Mouse (Mus musculus) neural tube, embryonic 12.5 days (tissue): ENCODE data around the gene Ncapg2. TPM values are rescaled to one million over a fixed set of nuclear protein-coding genes. Genes with fewer than 3 reads are reported as not detected.
A peak's percentile ranks its signal among the peaks of the same experiment; 100 is the strongest.

Source experiments
- ATAC-seq: fragments of 200-750 bp; cut with Nextera tagmentation; 2 replicates; pipeline ENCODE4 v1.8.0; 2017; ENCODE audit warnings: low read depth, mild to moderate bottlenecking, moderate TSS enrichment, moderate library complexity; ENCODE audit not compliant: low FRiP score
- H3K27ac ChIP-seq: fragments of 300-500 bp; sonication (generic); 2 replicates; pipeline ENCODE4 v1.5.1; 2016
- H3K27me3 ChIP-seq: fragments of 300-500 bp; sonication (generic); replicated peaks from 2 replicates; pipeline ENCODE4 v1.6.1; 2016; ENCODE audit warnings: mild to moderate bottlenecking
- H3K36me3 ChIP-seq: fragments of 300-500 bp; sonication (generic); 2 replicates; pipeline ENCODE4 v1.6.1; 2016; ENCODE audit warnings: mild to moderate bottlenecking
- H3K4me1 ChIP-seq: fragments of 300-500 bp; sonication (generic); 2 replicates; pipeline ENCODE4 v1.6.1; 2016
- H3K4me2 ChIP-seq: fragments of 300-500 bp; sonication (generic); replicated peaks from 2 replicates; pipeline ENCODE4 v1.6.1; 2016; ENCODE audit warnings: mild to moderate bottlenecking
- H3K4me3 ChIP-seq: fragments of 300-500 bp; sonication (generic); 2 replicates; pipeline ENCODE4 v1.5.1; 2016
- H3K9ac ChIP-seq: fragments of 300-500 bp; sonication (generic); 2 replicates; pipeline ENCODE4 v1.6.1; 2016; ENCODE audit warnings: mild to moderate bottlenecking
- H3K9me3 ChIP-seq: fragments of 300-500 bp; sonication (generic); 2 replicates; pipeline ENCODE4 v1.6.1; 2016; ENCODE audit warnings: mild to moderate bottlenecking
- WGBS: fragments of 180-500 bp; shearing (Covaris S2); methylation state at CpG from one replicate; pipeline ENCODE4 v1.1.7; 2016; 5-methylcytosine and 5-hydroxymethylcytosine counted together
- polyA plus RNA-seq: library from polyadenylated mRNA; unstranded; fragments of >200 nt; fragmentation: Nextera tagmentation; extraction: Ambion mirVana; gene quantifications from 2 replicates; pipeline ENCODE4 v1.2.1, GENCODE M21; 2016

The Ncapg2 gene
- polyA plus RNA-seq, 1 experiment from 2014 or later, result 28.7 TPM

DNA sequence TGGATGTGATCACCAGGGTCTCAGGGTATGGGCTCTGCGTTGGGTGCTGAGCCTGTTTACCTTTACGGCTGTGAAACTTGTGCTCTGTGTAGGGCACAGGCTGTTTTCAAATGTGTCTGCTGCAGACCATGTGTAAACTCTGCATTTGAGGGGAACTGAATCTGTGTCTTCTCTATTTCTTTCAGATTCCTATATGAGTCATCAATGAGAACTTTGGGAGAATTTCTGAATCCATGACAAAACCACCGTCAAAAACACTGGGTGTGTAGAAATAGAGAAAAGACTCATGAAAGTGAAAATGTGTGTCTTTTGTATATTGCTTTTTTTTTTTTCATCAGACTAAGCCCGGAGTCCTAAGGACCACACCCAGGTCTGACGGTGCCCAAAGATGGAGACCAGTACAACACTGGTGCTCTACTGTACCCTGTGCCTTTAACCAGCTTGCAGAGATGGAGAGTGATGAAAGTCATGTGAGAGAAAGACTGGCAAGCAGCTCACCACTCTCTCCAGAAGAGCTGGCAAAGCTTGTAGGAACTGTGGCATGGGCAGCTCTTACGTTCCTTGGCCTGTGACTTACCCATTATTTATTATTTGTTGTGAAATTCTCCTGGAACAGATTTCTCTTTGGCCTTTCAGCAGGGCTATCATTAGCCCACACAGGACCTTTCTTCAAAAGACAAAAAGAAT lies 55.3 kb downstream of the Ncapg2 start:
- no peaks in the 10 kb centered on the region for H3K27me3 ChIP-seq
- H3K9me3 ChIP-seq, result no peaks in the 10 kb centered on the region
- no peak overlapping the region for H3K27ac ChIP-seq
- no peak overlapping the region for H3K4me3 ChIP-seq
- no peak overlapping the region for H3K9ac ChIP-seq
- ATAC-seq, result no peak
- H3K4me1 ChIP-seq, result no peaks in the 10 kb centered on the region
- WGBS, result 96% methylated on average over 6 of the region's 6 CpGs
- H3K36me3 ChIP-seq, result peaks cover 6% of the 10 kb centered on the region; the same call in 1 of the 2 replicates
- no peak overlapping the region for H3K4me2 ChIP-seq

DNA sequence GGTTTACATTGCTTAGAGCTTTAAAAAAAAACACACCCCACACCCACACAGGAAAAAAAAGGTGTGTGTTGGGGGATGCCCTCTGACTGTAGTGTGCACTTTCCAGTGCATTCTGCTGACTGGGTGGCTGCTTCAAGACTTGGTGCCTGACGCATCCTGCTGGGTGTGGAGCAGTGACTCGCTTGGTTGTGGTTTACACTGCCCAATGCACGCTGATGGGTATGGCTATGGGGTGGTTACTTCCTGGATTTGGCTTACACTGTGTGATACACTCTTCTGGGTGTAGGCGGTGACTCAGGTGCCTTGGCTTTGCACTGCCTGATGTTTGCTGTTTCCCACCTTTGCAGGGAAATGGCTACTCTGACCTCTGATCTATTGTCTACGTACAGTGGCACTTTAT lies 61.8 kb downstream of the Ncapg2 start:
- H3K4me2 ChIP-seq, result no peak overlapping the region
- 0 out of 2 replicates have a peak, but pooled peaks cover 3% of the 10 kb centered on the region for H3K36me3 ChIP-seq
- H3K27ac ChIP-seq, result no peak overlapping the region
- no peak for ATAC-seq
- H3K27me3 ChIP-seq, result no peaks in the 10 kb centered on the region
- WGBS, result 90% methylated on average over 5 of the region's 5 CpGs
- H3K9me3 ChIP-seq, result no peaks in the 10 kb centered on the region
- no peaks in the 10 kb centered on the region for H3K4me1 ChIP-seq
- no peak overlapping the region for H3K9ac ChIP-seq
- H3K4me3 ChIP-seq, result no peak overlapping the region

DNA sequence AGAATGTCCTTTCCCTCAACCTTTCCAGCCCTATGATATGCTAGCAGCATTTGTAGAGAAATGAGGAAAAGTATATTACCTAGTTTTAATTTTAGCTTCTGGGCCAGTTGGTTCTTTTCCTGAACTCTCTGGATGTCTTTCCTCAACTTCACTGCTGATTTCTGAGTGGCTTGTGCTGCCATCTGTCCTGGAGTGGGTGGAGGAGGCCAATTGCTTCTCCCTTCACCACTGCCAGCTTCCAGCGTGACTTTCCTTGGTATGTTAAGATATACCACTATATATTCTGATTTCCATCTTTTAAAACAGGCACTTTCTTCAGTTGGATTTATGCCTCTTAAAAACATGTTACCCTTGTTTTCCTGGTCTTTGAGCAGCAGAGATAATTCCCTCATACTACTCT lies 63.1 kb downstream of the Ncapg2 start:
- Histone ChIP-seq H3K9ac (no peak overlapping the region), H3K9me3 (no peaks in the 10 kb centered on the region), H3K27ac (no peak overlapping the region), H3K4me2 (no peak overlapping the region), H3K27me3 (no peaks in the 10 kb centered on the region), H3K4me3 (no peak overlapping the region), H3K4me1 (no peaks in the 10 kb centered on the region), H3K36me3 (0 out of 2 replicates have a peak, but pooled peaks cover 3% of the 10 kb centered on the region)
- 90% methylated on average over 1 of the region's 1 CpGs for WGBS
- no peak for ATAC-seq

DNA sequence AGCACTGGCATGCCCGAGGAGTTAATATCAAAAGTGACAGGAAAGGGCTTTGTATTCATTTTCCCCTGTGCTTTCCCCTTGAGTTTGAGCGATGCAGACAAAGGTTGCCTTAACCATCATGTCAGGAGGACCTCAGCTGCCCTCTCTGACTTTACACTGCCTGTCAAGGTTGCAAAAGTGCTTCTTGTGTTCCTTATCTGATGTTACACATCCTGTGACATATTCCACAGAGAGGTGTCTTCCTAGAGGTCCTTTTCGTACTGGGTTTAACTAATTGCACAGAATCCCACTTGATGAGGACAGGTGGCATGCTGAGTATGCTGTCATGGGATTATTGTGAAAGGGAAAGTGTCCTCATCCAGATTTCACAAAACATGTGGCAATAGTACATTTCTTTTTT lies 63.9 kb downstream of the Ncapg2 start:
- H3K27me3 ChIP-seq, result no peaks in the 10 kb centered on the region
- H3K4me2 ChIP-seq, result no peak overlapping the region
- WGBS, result 77% methylated on average over 3 of the region's 3 CpGs
- no peaks in the 10 kb centered on the region for H3K4me1 ChIP-seq
- H3K9me3 ChIP-seq, result no peaks in the 10 kb centered on the region
- 0 out of 2 replicates have a peak, but pooled peaks cover 3% of the 10 kb centered on the region for H3K36me3 ChIP-seq
- no peak overlapping the region for H3K9ac ChIP-seq
- ATAC-seq, result no peak
- no peak overlapping the region for H3K27ac ChIP-seq
- H3K4me3 ChIP-seq, result no peak overlapping the region

DNA sequence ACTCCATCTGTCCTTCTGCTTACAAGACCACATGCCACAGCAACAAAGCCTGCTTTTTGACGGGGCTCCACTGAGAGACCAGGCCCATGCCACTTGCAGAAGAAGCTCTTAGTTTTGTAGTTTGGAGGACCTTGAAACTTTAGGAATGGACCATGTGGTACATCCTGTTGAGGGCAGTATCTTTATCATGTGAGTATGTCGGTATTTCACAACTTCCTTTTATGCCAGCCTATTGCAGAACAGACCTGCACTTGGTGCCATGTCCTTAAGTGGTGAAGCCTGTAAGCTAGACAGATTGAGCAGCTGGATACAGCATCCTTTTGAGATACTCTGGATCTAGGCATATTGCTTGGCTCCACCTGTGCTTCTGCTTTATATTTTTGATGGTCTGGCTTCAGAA lies 68.1 kb downstream of the Ncapg2 start:
- H3K36me3 ChIP-seq, result no peaks in the 10 kb centered on the region
- H3K4me3 ChIP-seq, result no peak overlapping the region
- H3K9ac ChIP-seq, result no peak overlapping the region
- WGBS, result 88% methylated on average over 2 of the region's 2 CpGs
- H3K9me3 ChIP-seq, result no peaks in the 10 kb centered on the region
- no peak overlapping the region for H3K4me2 ChIP-seq
- ATAC-seq, result no peak
- no peak overlapping the region for H3K27ac ChIP-seq
- no peaks in the 10 kb centered on the region for H3K4me1 ChIP-seq
- H3K27me3 ChIP-seq, result no peaks in the 10 kb centered on the region

DNA sequence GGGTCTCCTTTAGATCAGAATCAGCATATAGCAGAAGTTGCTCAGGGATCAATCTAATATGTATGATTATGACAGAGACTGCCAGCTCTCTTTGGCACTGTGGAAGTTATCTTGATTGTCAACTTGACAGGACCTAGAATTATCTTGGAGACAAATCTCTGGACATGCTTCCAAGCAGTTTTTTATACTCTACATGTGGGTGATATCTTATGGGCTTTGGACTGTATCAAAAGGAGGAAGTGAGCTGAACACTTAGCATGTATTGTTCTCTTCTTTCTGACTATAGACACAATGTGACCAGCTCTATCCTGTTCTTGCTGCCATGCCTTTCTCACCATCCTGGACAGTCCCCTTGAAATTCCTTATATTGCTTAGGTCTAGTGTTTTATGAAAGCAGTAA lies 68.6 kb downstream of the Ncapg2 start:
- no peaks in the 10 kb centered on the region for H3K27me3 ChIP-seq
- no peaks in the 10 kb centered on the region for H3K9me3 ChIP-seq
- no peak overlapping the region for H3K9ac ChIP-seq
- ATAC-seq, result no peak
- no peaks in the 10 kb centered on the region for H3K4me1 ChIP-seq
- H3K27ac ChIP-seq, result no peak overlapping the region
- no peak overlapping the region for H3K4me2 ChIP-seq
- no peak overlapping the region for H3K4me3 ChIP-seq
- no peaks in the 10 kb centered on the region for H3K36me3 ChIP-seq

DNA sequence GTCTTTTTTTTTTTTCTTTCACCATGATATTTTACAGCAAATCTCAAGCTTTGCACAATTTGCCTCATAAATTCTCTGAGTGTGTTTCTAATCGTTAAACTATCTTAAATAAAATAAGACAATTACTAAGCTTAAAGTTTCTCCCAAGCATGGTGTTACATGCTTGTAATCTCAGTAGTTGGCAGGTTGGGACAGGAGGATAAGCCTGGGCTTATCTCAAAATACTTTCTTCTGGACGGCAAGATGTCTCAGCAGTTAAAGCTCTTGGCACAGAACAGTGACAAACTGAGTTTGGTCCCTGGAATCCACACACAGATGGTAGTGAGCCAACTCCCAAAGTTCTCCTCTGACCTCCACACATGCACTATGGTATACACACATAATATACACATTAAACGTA lies 69.5 kb downstream of the Ncapg2 start:
- WGBS, result 87% methylated on average over 3 of the region's 3 CpGs
- ATAC-seq, result no peak
- Histone ChIP-seq H3K9ac (no peak overlapping the region), H3K4me1 (no peaks in the 10 kb centered on the region), H3K36me3 (no peaks in the 10 kb centered on the region), H3K4me2 (no peak overlapping the region), H3K4me3 (no peak overlapping the region), H3K27ac (no peak overlapping the region), H3K9me3 (no peaks in the 10 kb centered on the region), H3K27me3 (no peaks in the 10 kb centered on the region)

DNA sequence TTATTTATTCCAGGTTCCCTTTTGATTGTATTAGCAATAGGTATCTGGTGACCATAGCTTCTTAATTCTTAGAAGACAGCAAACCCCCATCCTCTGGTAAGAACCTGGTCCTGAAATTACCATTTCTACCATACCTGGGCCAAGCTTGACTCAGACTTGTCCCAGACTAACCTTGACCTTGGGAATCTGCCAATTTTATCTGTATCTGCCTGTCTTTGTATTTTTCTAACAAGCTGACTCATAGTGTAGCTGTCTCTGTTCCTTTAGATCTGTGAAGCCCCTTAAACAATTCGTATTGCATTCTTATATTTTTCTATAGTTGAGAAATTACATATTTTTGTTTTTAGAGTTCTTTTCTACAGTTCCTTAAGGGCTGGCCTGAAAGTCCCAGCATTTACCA lies 73.6 kb downstream of the Ncapg2 start:
- Histone ChIP-seq H3K4me1 (no peaks in the 10 kb centered on the region), H3K36me3 (no peaks in the 10 kb centered on the region), H3K4me2 (no peak overlapping the region), H3K9ac (no peak overlapping the region), H3K27ac (no peak overlapping the region), H3K4me3 (no peak overlapping the region), H3K27me3 (no peaks in the 10 kb centered on the region), H3K9me3 (no peaks in the 10 kb centered on the region)
- WGBS, result 73% methylated on average over 1 of the region's 1 CpGs
- no peak for ATAC-seq

DNA sequence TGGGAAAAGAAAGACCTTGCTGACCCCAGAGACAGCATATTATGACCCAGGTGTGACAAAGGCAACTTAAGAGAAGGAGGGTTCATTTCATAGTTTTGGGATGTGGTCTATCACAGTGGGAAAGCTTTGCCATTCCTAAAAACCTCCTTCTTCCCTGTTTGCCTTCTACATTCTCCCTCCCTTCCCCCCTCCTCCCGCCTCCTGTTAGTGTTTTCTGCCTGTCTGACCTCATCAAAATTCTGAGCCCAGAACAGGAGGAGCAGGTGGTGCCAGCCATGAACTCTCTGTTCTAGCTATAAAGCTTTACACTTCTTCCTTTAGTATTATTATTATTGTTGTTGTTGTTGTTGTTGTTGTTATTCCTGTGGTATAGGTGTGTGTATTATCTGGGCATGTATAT lies 76.7 kb downstream of the Ncapg2 start:
- H3K4me3 ChIP-seq, result no peak overlapping the region
- peaks cover 7% of the 10 kb centered on the region for H3K4me1 ChIP-seq
- no peak overlapping the region for H3K9ac ChIP-seq
- ATAC-seq, result no peak
- H3K9me3 ChIP-seq, result no peaks in the 10 kb centered on the region
- no peaks in the 10 kb centered on the region for H3K36me3 ChIP-seq
- no peak overlapping the region for H3K27ac ChIP-seq
- WGBS, result 71% methylated on average over 1 of the region's 1 CpGs
- H3K4me2 ChIP-seq, result no peak overlapping the region
- H3K27me3 ChIP-seq, result no peaks in the 10 kb centered on the region

DNA sequence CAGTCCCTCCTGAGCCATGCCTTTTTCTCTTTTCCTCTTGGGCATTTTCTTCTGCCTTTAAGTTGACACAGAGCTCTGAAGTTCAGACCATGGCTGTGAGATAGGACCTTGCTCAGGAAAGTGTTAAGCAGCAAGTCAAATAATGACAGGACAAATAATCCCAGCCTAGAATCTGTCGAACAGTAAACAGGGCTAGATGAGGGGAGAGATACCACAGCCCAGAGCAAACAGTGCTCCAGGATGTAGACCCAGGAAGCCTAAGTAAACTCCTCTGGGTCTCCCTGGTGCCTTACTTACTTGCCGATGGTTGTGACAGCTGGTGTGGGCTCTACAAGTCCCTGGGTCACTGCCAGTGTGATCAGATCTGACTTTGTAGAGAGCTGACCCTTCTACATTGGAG lies 78.4 kb downstream of the Ncapg2 start:
- no peak overlapping the region for H3K27ac ChIP-seq
- no peaks in the 10 kb centered on the region for H3K36me3 ChIP-seq

DNA sequence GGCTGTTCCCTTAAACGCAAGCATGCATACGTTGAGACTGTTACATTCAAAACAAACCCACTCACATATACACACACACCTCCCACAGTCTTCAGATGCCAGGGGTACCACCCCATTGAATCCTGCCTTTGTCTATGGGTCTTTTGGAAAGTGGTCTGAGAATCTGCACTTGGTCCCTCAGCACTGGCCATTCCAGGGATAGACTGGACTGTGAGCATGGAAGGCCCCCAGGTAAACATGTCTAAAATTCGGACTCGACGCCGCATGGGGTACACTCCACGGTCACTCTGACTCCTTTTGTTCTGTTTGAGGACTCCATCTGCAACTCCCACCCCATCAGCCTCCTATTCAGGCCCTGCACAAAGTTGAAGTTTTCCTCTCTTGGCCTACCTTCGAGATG lies 79.8 kb downstream of the Ncapg2 start:
- H3K4me1 ChIP-seq, result peaks cover 7% of the 10 kb centered on the region
- peak overlapping the region; percentile 65 for H3K4me3 ChIP-seq
- H3K36me3 ChIP-seq, result no peaks in the 10 kb centered on the region
- ATAC-seq, result peak; percentile 5
- H3K9ac ChIP-seq, result no peak overlapping the region
- H3K27me3 ChIP-seq, result no peaks in the 10 kb centered on the region
- H3K4me2 ChIP-seq, result peak overlapping the region; percentile 95
- H3K27ac ChIP-seq, result no peak overlapping the region
- no peaks in the 10 kb centered on the region for H3K9me3 ChIP-seq
- WGBS, result 78% methylated on average over 8 of the region's 8 CpGs

More for the DNA sequence above, 78.4 kb downstream of the Ncapg2 start:
- Histone ChIP-seq H3K4me3 (no peak overlapping the region), H3K27me3 (no peaks in the 10 kb centered on the region), H3K4me2 (no peak overlapping the region), H3K9me3 (no peaks in the 10 kb centered on the region), H3K9ac (no peak overlapping the region), H3K4me1 (peaks cover 7% of the 10 kb centered on the region)
- 74% methylated on average over 2 of the region's 2 CpGs for WGBS
- no peak for ATAC-seq

DNA sequence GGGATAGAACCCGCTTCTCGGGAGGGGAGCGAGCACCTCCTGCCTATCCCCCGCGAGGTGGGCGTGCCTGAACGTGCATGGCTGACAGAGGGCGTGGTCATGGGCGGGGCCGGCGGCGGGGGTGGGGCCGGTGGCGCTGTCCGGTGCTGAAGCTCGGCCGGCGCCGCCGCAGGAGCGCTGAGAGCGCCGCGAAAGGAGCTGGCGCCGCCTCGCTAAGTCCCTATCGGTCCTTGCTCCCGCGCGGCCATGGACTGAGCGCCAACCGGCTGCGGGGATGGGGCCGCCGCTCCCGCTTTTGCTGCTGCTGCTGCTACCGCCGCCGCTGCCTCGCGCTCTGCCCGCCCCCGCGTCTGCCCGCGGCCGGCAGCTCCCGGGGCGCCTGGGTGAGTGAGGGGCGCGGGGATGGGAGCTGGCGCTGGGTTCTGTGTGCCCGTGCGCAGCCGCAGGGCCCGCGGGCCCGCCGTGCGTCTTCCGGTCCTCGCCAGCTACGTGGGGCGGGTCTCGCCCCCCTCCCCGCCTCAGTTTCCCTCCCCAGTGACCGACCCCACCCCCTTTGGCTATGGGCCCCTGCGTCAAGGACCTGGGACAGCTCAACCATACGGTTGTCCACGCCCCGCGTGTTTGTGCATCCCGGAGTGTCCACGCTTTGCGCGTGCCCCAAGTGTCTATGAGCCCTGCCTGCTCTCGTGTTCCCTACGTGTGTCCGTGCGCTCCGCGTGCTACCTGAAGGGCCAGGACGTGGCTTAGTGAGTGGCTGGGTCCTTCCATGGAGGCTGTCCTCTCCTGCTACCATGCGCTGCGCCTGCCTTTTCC lies 80.6 kb downstream of the Ncapg2 start, which contains the start of gene Ptprn2:
TSS of gene Ptprn2 (plus strand) at position 130 of the 813 bp plus-strand sequence.
- H3K27me3 ChIP-seq, result no peaks in the 10 kb centered on the region
- H3K27ac ChIP-seq, result peak within 1 kb of the TSS; percentile 53; the same call in 1 of the 2 replicates
- peak within 1 kb of the TSS; percentile 65 for H3K4me3 ChIP-seq
- H3K9me3 ChIP-seq, result no peaks in the 10 kb centered on the region
- peak within 1 kb of the TSS; percentile 95 for H3K4me2 ChIP-seq
- H3K4me1 ChIP-seq, result peaks cover 7% of the 10 kb centered on the region
- under 1% methylated on average over 73 of the region's 86 CpGs for WGBS
- H3K36me3 ChIP-seq, result no peaks in the 10 kb centered on the region
- peak within 1 kb of the TSS; percentile 71 for H3K9ac ChIP-seq
- peak; percentile 93 for ATAC-seq
